Mouse (Mus musculus) ES-Bruce4 (cell line): Measurements from ENCODE around the gene Rab23. TPM values are rescaled to one million over a fixed set of nuclear protein-coding genes. Genes with fewer than 3 reads are reported as not detected.
A peak's percentile ranks its signal among the peaks of the same experiment; 100 is the strongest.
"Not testable (repeated sequence)": the region's sequence is repeated elsewhere in the genome, so short reads cannot be mapped to it uniquely, and the experiment has no call there.

Source experiments
- H3K27ac ChIP-seq: 2 replicates; pipeline ENCODE4 v1.5.1; 2012; ENCODE audit warnings: low read length, inconsistent platforms; ENCODE audit not compliant: insufficient read depth
- H3K27me3 ChIP-seq: 2 replicates; pipeline ENCODE4 v1.6.1; 2012; ENCODE audit warnings: mild to moderate bottlenecking, low read length, inconsistent platforms; ENCODE audit not compliant: control insufficient read depth, poor library complexity, insufficient read depth, severe bottlenecking
- H3K36me3 ChIP-seq: 2 replicates; pipeline ENCODE4 v1.6.1; 2012; ENCODE audit warnings: inconsistent platforms, mild to moderate bottlenecking, low read length, moderate library complexity; ENCODE audit not compliant: control insufficient read depth, poor library complexity, insufficient read depth, severe bottlenecking
- H3K4me1 ChIP-seq: one replicate; pipeline ENCODE4 v1.8.1; 2011; ENCODE audit warnings: low read length; ENCODE audit not compliant: control insufficient read depth, insufficient read depth
- H3K4me3 ChIP-seq: 2 replicates; pipeline ENCODE4 v1.5.1; 2011; ENCODE audit warnings: low read depth, mild to moderate bottlenecking, low read length
- H3K9ac ChIP-seq: 2 replicates; pipeline ENCODE4 v1.6.1; 2012; ENCODE audit warnings: low read depth, mild to moderate bottlenecking, inconsistent platforms; ENCODE audit not compliant: poor library complexity, severe bottlenecking
- H3K9me3 ChIP-seq: replicated peaks from 2 replicates; pipeline ENCODE4 v1.6.1; 2012; ENCODE audit warnings: mild to moderate bottlenecking, low read length, inconsistent platforms; ENCODE audit not compliant: control insufficient read depth, poor library complexity, insufficient read depth, severe bottlenecking
- CTCF ChIP-seq: IDR thresholded peaks from one replicate; pipeline ENCODE4 v1.8.1; 2011; ENCODE audit warnings: low read depth, low read length
- EP300 ChIP-seq: IDR thresholded peaks from 2 replicates; pipeline ENCODE4 v1.6.1; 2011; ENCODE audit warnings: low read depth, low read length; ENCODE audit not compliant: insufficient read depth
- POLR2A ChIP-seq: IDR thresholded peaks from one replicate; pipeline ENCODE4 v1.8.1; 2011; ENCODE audit warnings: low read length; ENCODE audit not compliant: insufficient read depth
- polyA plus RNA-seq: library from polyadenylated mRNA; stranded (reverse); fragments of >200 nt; gene quantifications from 2 replicates; pipeline ENCODE4 v1.2.4, GENCODE M21; 2011; ENCODE audit warnings: low read depth; ENCODE audit not compliant: missing spikeins, insufficient read depth, insufficient read length

Gene Rab23
- polyA plus RNA-seq, 1 experiment, result 43.6 TPM

DNA sequence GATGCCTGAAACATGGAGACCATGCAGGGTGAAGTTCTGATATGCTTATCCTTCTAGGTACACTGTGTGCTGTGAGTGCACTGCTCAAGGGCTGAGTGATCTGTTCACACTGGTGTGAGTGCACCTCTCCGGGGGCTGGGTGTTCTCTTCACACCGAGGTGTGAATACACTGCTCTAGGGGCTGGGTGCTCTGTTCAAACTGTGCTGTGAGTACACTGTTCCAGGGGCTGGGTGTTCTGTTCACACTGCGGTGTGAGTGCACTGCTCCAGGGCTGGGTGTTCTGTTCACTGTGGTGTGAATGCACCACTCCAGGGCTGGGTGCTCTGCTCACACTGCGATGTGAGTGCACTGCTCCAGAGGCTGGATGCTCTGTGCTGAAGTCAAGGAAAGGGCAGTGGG, 26.2 kb downstream of the Rab23 start:
- no peaks in the 10 kb centered on the region for H3K36me3 ChIP-seq
- TF ChIP-seq CTCF (no peak), POLR2A (no peak), EP300 (no peak)
- no peaks in the 10 kb centered on the region for H3K4me1 ChIP-seq
- no peak overlapping the region for H3K27ac ChIP-seq
- no peak overlapping the region for H3K9ac ChIP-seq
- no peaks in the 10 kb centered on the region for H3K9me3 ChIP-seq
- H3K27me3 ChIP-seq, result no peaks in the 10 kb centered on the region
- no peak overlapping the region for H3K4me3 ChIP-seq

DNA sequence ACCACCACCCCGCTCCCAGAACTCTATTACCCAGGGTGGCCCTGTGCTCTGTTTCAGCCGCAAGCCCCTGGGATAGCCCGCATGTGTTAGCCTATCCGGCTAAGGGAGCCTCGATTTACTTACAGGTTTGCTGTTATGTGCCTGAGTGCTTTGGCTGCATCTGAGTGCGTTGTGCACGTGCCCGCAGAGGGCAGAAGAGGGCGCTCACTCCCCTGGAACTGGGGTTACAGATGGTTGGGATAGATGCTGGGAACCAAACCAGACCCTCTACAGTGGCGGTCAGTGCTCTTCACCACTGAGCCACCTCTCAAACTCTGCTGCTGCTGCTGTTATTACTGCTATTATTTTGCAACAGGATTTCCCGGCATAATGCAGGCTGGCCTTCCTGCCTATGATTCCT, 29.4 kb downstream of the Rab23 start:
- TF ChIP-seq CTCF, result peak; percentile 62
- TF ChIP-seq EP300, result no peak
- TF ChIP-seq POLR2A, result no peak
- Histone ChIP-seq H3K9me3 (no peaks in the 10 kb centered on the region), H3K9ac (no peak overlapping the region), H3K4me1 (no peaks in the 10 kb centered on the region), H3K4me3 (no peak overlapping the region), H3K36me3 (no peaks in the 10 kb centered on the region), H3K27me3 (no peaks in the 10 kb centered on the region), H3K27ac (no peak overlapping the region)

DNA sequence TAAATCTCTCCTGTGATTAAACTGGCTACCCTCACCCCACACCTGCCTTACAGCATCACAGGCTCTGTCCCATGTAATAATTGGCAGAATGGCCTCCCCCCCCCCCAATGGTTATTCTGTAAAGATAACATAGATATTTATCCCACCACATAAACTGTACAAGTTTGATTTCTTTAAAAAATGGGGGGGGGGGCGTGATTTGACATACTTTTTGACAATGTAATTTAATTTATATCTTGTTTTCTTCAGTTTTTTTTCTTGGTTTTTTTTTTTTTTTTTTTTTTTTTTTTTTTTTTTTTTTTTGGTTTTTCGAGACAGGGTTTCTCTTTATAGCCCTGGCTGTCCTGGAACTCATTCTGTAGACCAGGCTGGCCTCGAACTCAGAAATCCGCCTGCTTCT, 30.0 kb downstream of the Rab23 start:
- H3K9ac ChIP-seq, H3K4me1 ChIP-seq, H3K4me3 ChIP-seq, H3K27ac ChIP-seq, H3K27me3 ChIP-seq, H3K9me3 ChIP-seq, H3K36me3 ChIP-seq: not testable (repeated sequence)

DNA sequence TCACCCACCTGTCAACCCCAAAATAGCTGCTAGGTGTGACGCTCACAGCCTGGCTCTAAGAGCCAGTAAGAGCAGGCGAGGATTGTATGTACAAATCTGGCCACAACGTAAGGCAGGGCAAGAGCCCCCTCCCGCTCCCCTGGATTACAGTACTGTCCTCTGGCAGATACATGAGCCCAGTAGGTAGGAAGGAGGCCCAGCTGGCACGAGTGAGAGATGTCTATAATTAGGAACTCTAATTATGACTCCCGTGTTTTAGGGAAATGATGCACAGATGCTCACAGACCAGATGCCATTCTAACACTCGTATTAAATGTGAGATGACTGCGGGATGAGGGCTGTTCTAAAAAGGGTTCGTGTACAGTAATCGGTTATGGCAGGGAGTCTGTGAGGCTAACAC, 31.6 kb downstream of the Rab23 start:
- Histone ChIP-seq H3K36me3 (no peaks in the 10 kb centered on the region), H3K4me1 (peaks cover 2% of the 10 kb centered on the region), H3K9me3 (no peaks in the 10 kb centered on the region), H3K9ac (no peak overlapping the region), H3K27ac (no peak overlapping the region), H3K27me3 (no peaks in the 10 kb centered on the region), H3K4me3 (no peak overlapping the region)
- no peak for TF ChIP-seq POLR2A

DNA sequence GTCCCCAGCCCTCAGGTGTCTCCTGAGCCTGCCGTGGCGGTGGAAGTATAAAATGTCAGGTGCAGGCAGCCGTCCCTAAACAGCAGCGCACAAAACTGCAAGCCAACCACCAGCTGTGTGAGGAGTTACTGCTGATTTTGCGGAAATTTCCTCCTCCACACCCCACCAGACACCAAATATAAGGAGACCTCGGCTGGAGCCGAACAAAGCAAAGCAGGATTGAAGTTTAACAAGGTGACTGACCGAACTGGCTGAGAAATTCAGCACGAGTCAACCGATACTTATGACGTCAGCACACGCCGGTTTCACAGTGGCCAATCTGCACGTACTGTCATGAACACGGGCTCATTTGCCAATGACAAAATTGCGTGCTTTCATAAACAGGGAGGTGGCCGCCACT, 34.4 kb downstream of the Rab23 start:
- no peaks in the 10 kb centered on the region for H3K27me3 ChIP-seq
- H3K27ac ChIP-seq, result no peak overlapping the region
- H3K9me3 ChIP-seq, result no peaks in the 10 kb centered on the region
- TF ChIP-seq EP300 (no peak), CTCF (no peak), POLR2A (no peak)
- H3K4me3 ChIP-seq, result no peak overlapping the region
- no peaks in the 10 kb centered on the region for H3K36me3 ChIP-seq
- H3K4me1 ChIP-seq, result peaks cover 2% of the 10 kb centered on the region
- H3K9ac ChIP-seq, result no peak overlapping the region

DNA sequence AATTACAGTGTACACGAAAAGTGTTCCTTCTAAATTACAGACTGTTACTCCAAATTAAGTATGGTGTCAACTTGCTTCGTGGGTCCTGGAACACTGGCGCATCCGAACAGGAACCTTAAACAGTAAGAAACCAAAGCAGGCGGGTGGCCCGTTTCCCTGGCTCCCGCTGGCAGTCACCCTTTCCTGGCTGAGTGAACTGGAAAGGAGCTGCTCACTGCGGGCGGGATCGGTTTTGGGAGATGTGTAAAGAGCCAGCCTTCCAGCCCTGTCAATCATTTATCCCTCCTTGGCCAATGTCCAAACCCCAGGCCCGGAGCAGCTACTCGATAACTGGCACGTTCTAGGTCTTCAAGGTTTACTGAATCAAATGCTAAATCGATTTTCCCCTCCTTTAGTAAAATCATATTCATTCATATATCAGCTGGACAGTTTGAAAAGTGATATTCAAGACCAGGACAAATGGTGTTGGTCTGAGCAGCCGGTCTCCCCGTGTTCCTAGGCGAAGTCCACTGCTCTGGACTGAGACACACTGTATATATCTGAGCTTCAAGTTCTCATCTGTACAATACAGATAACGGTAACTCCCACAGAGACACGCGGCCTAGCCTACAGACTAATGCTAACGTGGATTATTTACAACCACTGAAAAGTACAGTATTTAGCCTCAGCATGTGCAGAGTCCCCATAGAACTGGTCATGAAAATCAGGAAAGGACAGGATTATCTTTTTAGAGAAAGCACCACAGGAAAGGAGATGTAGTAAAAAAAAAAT, 35.5 kb downstream of the Rab23 start:
- Histone ChIP-seq H3K4me3 (no peak overlapping the region), H3K9me3 (no peaks in the 10 kb centered on the region), H3K27ac (no peak overlapping the region), H3K36me3 (no peaks in the 10 kb centered on the region), H3K27me3 (no peaks in the 10 kb centered on the region), H3K4me1 (peaks cover 2% of the 10 kb centered on the region), H3K9ac (no peak overlapping the region)
- TF ChIP-seq POLR2A (no peak), CTCF (no peak), EP300 (no peak)
